9 mouse cellular contexts compared by ENCODE assay signal in genomic region chrX:16894377-16895175, GRCm38 (mm10). TPM values are rescaled to one million over a fixed set of nuclear protein-coding genes. Genes with fewer than 3 reads are reported as not detected.
DNase-seq lines count a peak whose midpoint lies in the region; ATAC-seq and TF ChIP-seq lines count a peak whose summit lies in the region.
"Had no signal": no experiment of that assay in that cellular context is flagged by ENCODE, and none has a peak within 500 bp of the region (broad histone marks: within the 10 kb centered on the region; RNA-seq: fewer than 3 reads in every experiment).

No protein-coding gene starts in this region.

- H3K4me1 ChIP-seq in ES-E14 (ENCODE audit: control insufficient read depth in 2 of 2, insufficient read depth in 2 of 2, low read length in 2 of 2, poor library complexity in 1 of 2), result no peaks in the 10 kb centered on the region
- no peaks in the 10 kb centered on the region for H3K4me1 ChIP-seq in limb, embryonic 12.5 days (replicated peaks)
- H3K4me1 ChIP-seq: liver, embryonic 13.5 days had no signal

- no peak overlapping the region for H3K4me2 ChIP-seq in limb, embryonic 12.5 days
- H3K4me2 ChIP-seq: liver, embryonic 13.5 days had no signal

- no peak overlapping the region for H3K27ac ChIP-seq in gastrocnemius, adult 2 months
- H3K27ac ChIP-seq in ES-E14 (ENCODE audit: insufficient read depth, low read depth, low read length, poor library complexity, severe bottlenecking), result no peak overlapping the region
- H3K27ac ChIP-seq in limb, embryonic 12.5 days, result no peak overlapping the region
- H3K27ac ChIP-seq: liver, embryonic 13.5 days had no signal

- H3K9me3 ChIP-seq in ES-E14 (ENCODE audit: control insufficient read depth, insufficient read depth, low read depth, low read length), result no peaks in the 10 kb centered on the region
- H3K9me3 ChIP-seq in limb, embryonic 12.5 days, result no peaks in the 10 kb centered on the region
- H3K9me3 ChIP-seq: liver, embryonic 13.5 days had no signal

- no peak overlapping the region for H3K4me3 ChIP-seq in gastrocnemius, adult 2 months
- no peak overlapping the region for H3K4me3 ChIP-seq in ES-E14 (ENCODE audit: insufficient read depth in 1 of 2, low read depth in 1 of 2, low read length in 2 of 2, poor library complexity in 1 of 2, severe bottlenecking in 1 of 2)
- no peak overlapping the region for H3K4me3 ChIP-seq in limb, embryonic 12.5 days (replicated peaks)
- H3K4me3 ChIP-seq: liver, embryonic 13.5 days had no signal

- no peak overlapping the region for H3K9ac ChIP-seq in ES-E14 (ENCODE audit: insufficient read depth, low read depth, low read length, poor library complexity, severe bottlenecking)
- no peak overlapping the region for H3K9ac ChIP-seq in limb, embryonic 12.5 days (replicated peaks)
- H3K9ac ChIP-seq: liver, embryonic 13.5 days had no signal

- in situ Hi-C loops in ES-E14 (cut with MboI; ENCODE audit: low sequenced_read_pairs in 2 of 2, unreplicated experiment in 2 of 2), result loop anchor here in 1 of 2 experiments (25.0 kb wide), 1 partner anchor 268 kb away; no protein-coding TSS in a partner anchor

- TF ChIP-seq CTCF in gastrocnemius, adult 2 months (IDR thresholded peaks at IDR 0.05), result peak; percentile 64

- intact Hi-C loops in gastrocnemius, adult 2 months (cut with DNase I), result no loop called here

- H3K27me3 ChIP-seq in limb, embryonic 12.5 days, result no peaks in the 10 kb centered on the region
- H3K27me3 ChIP-seq: liver, embryonic 13.5 days had no signal

- ATAC-seq in common myeloid progenitor, adult 5-6 weeks (replicated peaks; ENCODE audit: low read depth, poor library complexity, severe bottlenecking), result peak; percentile 98
- peak; percentile 91 to 95 for ATAC-seq in hematopoietic stem cell, adult 5-6 weeks (replicated peaks in 1 of 2; ENCODE audit: insufficient read depth in 1 of 2, low FRiP score in 2 of 2, low TSS enrichment in 1 of 2, low read depth in 1 of 2, poor library complexity in 2 of 2, severe bottlenecking in 2 of 2)
- ATAC-seq in limb, embryonic 12.5 days (ENCODE audit: insufficient number of reproducible peaks, insufficient read depth, low FRiP score, low TSS enrichment, low read depth), result 0 out of 2 replicates have a peak, but pooled peaks have one; percentile 20
- no peak for ATAC-seq in megakaryocyte, adult 5-6 weeks (ENCODE audit: poor library complexity, severe bottlenecking)

- no peak for DNase-seq in gastrocnemius, adult 2 months
- DNase-seq in gastrocnemius, postnatal 4 days (ENCODE audit: low spot score in 2 of 2), result no peak
- peak; percentile 30 for DNase-seq in ES-E14 (ENCODE audit: low read depth, low spot score)
- DNase-seq in retina, postnatal 1 day, result peak; percentile 84
- DNase-seq: liver, embryonic 13.5 days had no signal

- 34% methylated on average over 5 of the region's 5 CpGs for WGBS in limb, embryonic 12.5 days

- no peaks in the 10 kb centered on the region for H3K36me3 ChIP-seq in ES-E14 (ENCODE audit: control insufficient read depth, insufficient read depth, low read length, poor library complexity, severe bottlenecking)
- no peaks in the 10 kb centered on the region for H3K36me3 ChIP-seq in limb, embryonic 12.5 days
- H3K36me3 ChIP-seq: liver, embryonic 13.5 days had no signal

TF ChIP-seq in ES-E14, 5 proteins besides CTCF, POLR2A, EP300 and RAD21:
- TF ChIP-seq MAFK (IDR thresholded peaks at IDR 0.05; ENCODE audit: insufficient read depth, low read depth, low read length) (no peak), ZC3H11A (IDR thresholded peaks at IDR 0.05; ENCODE audit: borderline replicate concordance, low read depth, low read length) (peak; percentile 92)

RNA-seq across cellular contexts. Expression of gene Ndp, which starts 17.0 kb away (rescaled TPM):
- not detected for total RNA-seq in gastrocnemius, adult 2 months (2021)
- under 1 TPM; 0.23 to 0.54 TPM for total RNA-seq in gastrocnemius, postnatal 4 days (2021)
- not detected in 2 replicates for total RNA-seq in ES-E14 (2012; rRNA removed)
- total RNA-seq in common myeloid progenitor, adult 5-6 weeks (2017), result not detected in 2 replicates
- total RNA-seq in hematopoietic stem cell, adult 5-6 weeks (2017), result not detected in 2 replicates
- 0.81 and 0.85 TPM in 2 replicates for polyA plus RNA-seq in limb, embryonic 12.5 days (2016; fragmentation: Nextera tagmentation; extraction: Ambion mirVana)
- total RNA-seq in megakaryocyte, adult 5-6 weeks (2015), result not detected in 2 replicates
- not detected in 2 replicates for total RNA-seq in megakaryocyte, adult 5-6 weeks (2017)
- polyA plus RNA-seq: liver, embryonic 13.5 days had no signal

Comparison
In these comparisons a context has a peak if more than half of its experiments do, and no peak if none do; other contexts are left out.
1. DNase-seq: peak in ES-E14 (single experiment) and retina, postnatal 1 day (single experiment); none in gastrocnemius, adult 2 months (single experiment) and gastrocnemius, postnatal 4 days (0 of 2).